Mouse (Mus musculus): ENCODE results near the gene Epb41l2.

DNA sequence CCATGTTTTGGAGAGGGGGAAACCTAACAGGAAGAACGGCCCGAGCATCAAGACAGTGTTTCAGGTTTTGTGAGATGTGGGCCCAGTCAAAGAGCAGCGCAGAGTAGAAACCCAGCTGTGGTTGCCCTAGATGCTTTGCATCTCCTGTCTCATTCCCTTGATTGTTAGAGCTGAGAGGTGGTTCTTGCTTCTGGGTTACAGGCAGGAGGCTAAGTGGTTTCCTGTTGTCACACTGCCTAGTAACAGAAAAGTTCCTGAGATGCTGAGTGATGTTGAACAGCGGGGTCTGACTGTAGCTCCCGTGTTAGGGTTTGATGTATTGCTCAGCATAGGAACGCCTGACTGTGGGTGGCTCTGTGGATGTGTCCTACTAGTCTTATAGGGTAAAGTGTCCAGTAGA, 97.5 kb downstream of the Epb41l2 start:
- no peak for TF ChIP-seq CTCF (IDR thresholded peaks at IDR 0.05; ENCODE audit: insufficient read depth, low read depth, low read length)
- no peak for TF ChIP-seq POLR2A (IDR thresholded peaks at IDR 0.05; ENCODE audit: insufficient read depth, low read depth, low read length)

Measured in olfactory bulb, adult 2 months (tissue).